Mouse (Mus musculus): Measurements from ENCODE around the gene Cers6. TPM values are rescaled to one million over a fixed set of nuclear protein-coding genes. Genes with fewer than 3 reads are reported as not detected.

Cers6 gene
- polyA plus RNA-seq, 1 experiment, result 10.3 TPM

- Histone ChIP-seq H3K27me3 (ENCODE audit: control insufficient read depth, insufficient read depth, insufficient read length) (no peaks in the 10 kb centered on the region), H3K4me3 (ENCODE audit: insufficient read depth, poor library complexity, severe bottlenecking) (no peak overlapping the region), H3K36me3 (ENCODE audit: control insufficient read depth, insufficient read depth) (peaks cover 7% of the 10 kb centered on the region), H3ac (ENCODE audit: control insufficient read depth, insufficient read length, low read depth) (no peak overlapping the region), H3K79me2 (ENCODE audit: control insufficient read depth, insufficient read depth) (no peaks in the 10 kb centered on the region), H3K79me3 (ENCODE audit: low read depth) (no peaks in the 10 kb centered on the region)
- no peak for TF ChIP-seq CEBPB (IDR thresholded peaks at IDR 0.05; ENCODE audit: low read depth)
- TF ChIP-seq MYOG (IDR thresholded peaks at IDR 0.05; ENCODE audit: control insufficient read depth, extremely low read depth, insufficient read length), result no peak
- no peak for TF ChIP-seq CTCF (IDR thresholded peaks at IDR 0.05; ENCODE audit: control insufficient read depth, insufficient read depth, insufficient read length)
- TF ChIP-seq FOSL1 (IDR thresholded peaks at IDR 0.05; ENCODE audit: insufficient read depth, low read length, poor library complexity, severe bottlenecking), result no peak
Measured at GRCm38 (mm10) chr2:68966360-68966759, 105.1 kb downstream of the Cers6 start.

- TF ChIP-seq USF1 (IDR thresholded peaks at IDR 0.05; ENCODE audit: low read depth) (no peak), CEBPB (IDR thresholded peaks at IDR 0.05; ENCODE audit: low read depth) (no peak), MAX (IDR thresholded peaks at IDR 0.05) (no peak), CTCF (IDR thresholded peaks at IDR 0.05; ENCODE audit: control insufficient read depth, insufficient read depth, insufficient read length) (no peak), FOSL1 (IDR thresholded peaks at IDR 0.05; ENCODE audit: insufficient read depth, low read length, poor library complexity, severe bottlenecking) (no peak), MYOG (IDR thresholded peaks at IDR 0.05; ENCODE audit: control insufficient read depth, extremely low read depth, insufficient read length) (no peak), MYOD1 (IDR thresholded peaks at IDR 0.05; ENCODE audit: control insufficient read depth, insufficient read length, low read depth) (no peak)
- no peaks in the 10 kb centered on the region for H3K79me2 ChIP-seq (ENCODE audit: control insufficient read depth, insufficient read depth)
- peaks cover 7% of the 10 kb centered on the region for H3K36me3 ChIP-seq (ENCODE audit: control insufficient read depth, insufficient read depth)
- no peak overlapping the region for H3K4me3 ChIP-seq (ENCODE audit: insufficient read depth, poor library complexity, severe bottlenecking)
- H3ac ChIP-seq (ENCODE audit: control insufficient read depth, insufficient read length, low read depth), result no peak overlapping the region
- H3K79me3 ChIP-seq (ENCODE audit: low read depth), result no peaks in the 10 kb centered on the region
- H3K27me3 ChIP-seq (ENCODE audit: control insufficient read depth, insufficient read depth, insufficient read length), result no peaks in the 10 kb centered on the region
Measured at GRCm38 (mm10) chr2:68968028-68968427, 106.8 kb downstream of the Cers6 start.

GRCm38 (mm10) chr2:68971840-68972239 is 110.6 kb downstream of the Cers6 start:
- TF ChIP-seq FOSL1 (IDR thresholded peaks at IDR 0.05; ENCODE audit: insufficient read depth, low read length, poor library complexity, severe bottlenecking) (no peak), MYOG (IDR thresholded peaks at IDR 0.05; ENCODE audit: control insufficient read depth, extremely low read depth, insufficient read length) (no peak), CEBPB (IDR thresholded peaks at IDR 0.05; ENCODE audit: low read depth) (no peak), MAX (IDR thresholded peaks at IDR 0.05) (no peak), CTCF (IDR thresholded peaks at IDR 0.05; ENCODE audit: control insufficient read depth, insufficient read depth, insufficient read length) (no peak), MYOD1 (IDR thresholded peaks at IDR 0.05; ENCODE audit: control insufficient read depth, insufficient read length, low read depth) (no peak), USF1 (IDR thresholded peaks at IDR 0.05; ENCODE audit: low read depth) (no peak)
- H3K36me3 ChIP-seq (ENCODE audit: control insufficient read depth, insufficient read depth), result peaks cover 7% of the 10 kb centered on the region
- H3K4me3 ChIP-seq (ENCODE audit: insufficient read depth, poor library complexity, severe bottlenecking), result no peak overlapping the region
- H3K27me3 ChIP-seq (ENCODE audit: control insufficient read depth, insufficient read depth, insufficient read length), result no peaks in the 10 kb centered on the region
- H3ac ChIP-seq (ENCODE audit: control insufficient read depth, insufficient read length, low read depth), result no peak overlapping the region
- H3K79me2 ChIP-seq (ENCODE audit: control insufficient read depth, insufficient read depth), result no peaks in the 10 kb centered on the region
- no peaks in the 10 kb centered on the region for H3K79me3 ChIP-seq (ENCODE audit: low read depth)

- Histone ChIP-seq H3K36me3 (ENCODE audit: control insufficient read depth, insufficient read depth) (peaks cover 7% of the 10 kb centered on the region), H3K79me3 (ENCODE audit: low read depth) (no peaks in the 10 kb centered on the region), H3K4me3 (ENCODE audit: insufficient read depth, poor library complexity, severe bottlenecking) (no peak overlapping the region), H3K79me2 (ENCODE audit: control insufficient read depth, insufficient read depth) (no peaks in the 10 kb centered on the region), H3ac (ENCODE audit: control insufficient read depth, insufficient read length, low read depth) (no peak overlapping the region), H3K27me3 (ENCODE audit: control insufficient read depth, insufficient read depth, insufficient read length) (no peaks in the 10 kb centered on the region)
- TF ChIP-seq USF1 (IDR thresholded peaks at IDR 0.05; ENCODE audit: low read depth), result no peak
- TF ChIP-seq MYOD1 (IDR thresholded peaks at IDR 0.05; ENCODE audit: control insufficient read depth, insufficient read length, low read depth), result no peak
- no peak for TF ChIP-seq FOSL1 (IDR thresholded peaks at IDR 0.05; ENCODE audit: insufficient read depth, low read length, poor library complexity, severe bottlenecking)
- no peak for TF ChIP-seq MAX (IDR thresholded peaks at IDR 0.05)
- TF ChIP-seq CEBPB (IDR thresholded peaks at IDR 0.05; ENCODE audit: low read depth), result no peak
- no peak for TF ChIP-seq MYOG (IDR thresholded peaks at IDR 0.05; ENCODE audit: control insufficient read depth, extremely low read depth, insufficient read length)
- no peak for TF ChIP-seq CTCF (IDR thresholded peaks at IDR 0.05; ENCODE audit: control insufficient read depth, insufficient read depth, insufficient read length)
Measured at GRCm38 (mm10) chr2:68973753-68974152, 112.5 kb downstream of the Cers6 start.

GRCm38 (mm10) chr2:68975286-68975685 is 114.0 kb downstream of the Cers6 start:
- no peaks in the 10 kb centered on the region for H3K79me3 ChIP-seq (ENCODE audit: low read depth)
- H3ac ChIP-seq (ENCODE audit: control insufficient read depth, insufficient read length, low read depth), result no peak overlapping the region
- no peak overlapping the region for H3K4me3 ChIP-seq (ENCODE audit: insufficient read depth, poor library complexity, severe bottlenecking)
- TF ChIP-seq CTCF (IDR thresholded peaks at IDR 0.05; ENCODE audit: control insufficient read depth, insufficient read depth, insufficient read length), result no peak
- TF ChIP-seq MYOG (IDR thresholded peaks at IDR 0.05; ENCODE audit: control insufficient read depth, extremely low read depth, insufficient read length), result no peak
- TF ChIP-seq MYOD1 (IDR thresholded peaks at IDR 0.05; ENCODE audit: control insufficient read depth, insufficient read length, low read depth), result no peak
- no peak for TF ChIP-seq USF1 (IDR thresholded peaks at IDR 0.05; ENCODE audit: low read depth)
- no peak for TF ChIP-seq CEBPB (IDR thresholded peaks at IDR 0.05; ENCODE audit: low read depth)
- no peak for TF ChIP-seq MAX (IDR thresholded peaks at IDR 0.05)
- no peak for TF ChIP-seq FOSL1 (IDR thresholded peaks at IDR 0.05; ENCODE audit: insufficient read depth, low read length, poor library complexity, severe bottlenecking)
- peaks cover 1% of the 10 kb centered on the region for H3K36me3 ChIP-seq (ENCODE audit: control insufficient read depth, insufficient read depth)
- H3K79me2 ChIP-seq (ENCODE audit: control insufficient read depth, insufficient read depth), result no peaks in the 10 kb centered on the region
- no peaks in the 10 kb centered on the region for H3K27me3 ChIP-seq (ENCODE audit: control insufficient read depth, insufficient read depth, insufficient read length)

- Histone ChIP-seq H3K79me3 (ENCODE audit: low read depth) (no peaks in the 10 kb centered on the region), H3K79me2 (ENCODE audit: control insufficient read depth, insufficient read depth) (no peaks in the 10 kb centered on the region), H3K4me3 (ENCODE audit: insufficient read depth, poor library complexity, severe bottlenecking) (no peak overlapping the region), H3ac (ENCODE audit: control insufficient read depth, insufficient read length, low read depth) (no peak overlapping the region), H3K27me3 (ENCODE audit: control insufficient read depth, insufficient read depth, insufficient read length) (no peaks in the 10 kb centered on the region), H3K36me3 (ENCODE audit: control insufficient read depth, insufficient read depth) (no peaks in the 10 kb centered on the region)
- TF ChIP-seq CTCF (IDR thresholded peaks at IDR 0.05; ENCODE audit: control insufficient read depth, insufficient read depth, insufficient read length), result no peak
- TF ChIP-seq MYOG (IDR thresholded peaks at IDR 0.05; ENCODE audit: control insufficient read depth, extremely low read depth, insufficient read length), result no peak
- no peak for TF ChIP-seq FOSL1 (IDR thresholded peaks at IDR 0.05; ENCODE audit: insufficient read depth, low read length, poor library complexity, severe bottlenecking)
- TF ChIP-seq MYOD1 (IDR thresholded peaks at IDR 0.05; ENCODE audit: control insufficient read depth, insufficient read length, low read depth), result no peak
- no peak for TF ChIP-seq CEBPB (IDR thresholded peaks at IDR 0.05; ENCODE audit: low read depth)
- no peak for TF ChIP-seq USF1 (IDR thresholded peaks at IDR 0.05; ENCODE audit: low read depth)
- no peak for TF ChIP-seq MAX (IDR thresholded peaks at IDR 0.05)
Measured at GRCm38 (mm10) chr2:68975780-68976179, 114.5 kb downstream of the Cers6 start.
